Mouse (Mus musculus): ENCODE measurements around the gene Phxr2.

Phxr2 gene

GRCm38 (mm10) chr10:99084397-99085239 lies 41.5 kb downstream of the Phxr2 start:
- no peak for TF ChIP-seq GATA4 (IDR thresholded peaks at IDR 0.05; ENCODE audit: insufficient replicate concordance, low read length)

GRCm38 (mm10) chr10:99083431-99084003 lies 42.6 kb downstream of the Phxr2 start:
- TF ChIP-seq GATA4 (IDR thresholded peaks at IDR 0.05; ENCODE audit: insufficient replicate concordance, low read length), result no peak

GRCm38 (mm10) chr10:99081569-99081990 lies 44.5 kb downstream of the Phxr2 start:
- TF ChIP-seq GATA4 (IDR thresholded peaks at IDR 0.05; ENCODE audit: insufficient replicate concordance, low read length), result no peak

- TF ChIP-seq GATA4 (IDR thresholded peaks at IDR 0.05; ENCODE audit: insufficient replicate concordance, low read length), result no peak
Measured at GRCm38 (mm10) chr10:99078621-99079020, 47.5 kb downstream of the Phxr2 start.

GRCm38 (mm10) chr10:99076113-99076895 lies 49.8 kb downstream of the Phxr2 start:
- no peak for TF ChIP-seq GATA4 (IDR thresholded peaks at IDR 0.05; ENCODE audit: insufficient replicate concordance, low read length)

All from liver, adult (tissue).